In the genomic region with DNA sequence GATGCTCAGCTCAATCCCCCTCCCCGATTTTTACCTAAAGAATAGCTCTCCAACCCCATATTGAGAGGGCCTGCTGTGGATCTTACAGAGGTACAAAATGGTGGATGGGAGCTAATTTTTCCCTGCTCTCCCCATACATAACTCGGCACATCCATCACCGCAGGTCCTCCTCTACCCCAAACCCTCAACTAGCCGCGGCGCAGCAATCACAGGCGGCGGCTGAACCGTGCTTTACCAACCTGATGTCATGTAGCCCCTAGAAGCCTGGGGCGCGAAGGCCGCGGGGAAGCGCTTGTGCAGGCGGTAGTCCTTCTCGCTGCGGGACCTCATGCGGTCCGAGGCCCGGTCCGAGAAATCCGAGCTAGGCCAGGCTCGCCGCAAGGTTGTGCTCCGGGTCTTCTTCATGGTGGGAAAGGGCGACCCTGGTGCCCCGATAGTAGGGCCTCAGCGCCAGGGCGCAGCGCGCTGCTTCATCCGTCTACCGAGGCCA, we compare ENCODE assay signal across 7 mouse cellular contexts.
A peak's percentile ranks its signal among the peaks of the same experiment; 100 is the strongest.
DNase-seq lines count a peak whose midpoint lies in the region; ATAC-seq and TF ChIP-seq lines count a peak whose summit lies in the region.

No protein-coding gene starts in this region.

- no peak for TF ChIP-seq CTCF in left cerebral cortex, adult 2 months (IDR thresholded peaks at IDR 0.05)
- no peak for TF ChIP-seq CTCF in testis, adult 2 months (IDR thresholded peaks at IDR 0.05; ENCODE audit: control insufficient read depth, insufficient read depth, insufficient replicate concordance, low read depth, low read length)

- intact Hi-C loops in left cerebral cortex, adult 2 months (cut with DNase I), result loop anchor here (1.0 to 5.0 kb wide), 8 partner anchors 19 to 545 kb away; no protein-coding TSS in a partner anchor

- WGBS in embryonic facial prominence, embryonic 11.5 days, result 0% methylated on average over 33 of the region's 33 CpGs
- WGBS in heart, embryonic 15.5 days, result under 1% methylated on average over 33 of the region's 33 CpGs
- under 1% methylated on average over 33 of the region's 33 CpGs for WGBS in midbrain, embryonic 11.5 days

- peak; percentile 40 for ATAC-seq in embryonic facial prominence, embryonic 11.5 days (replicated peaks; ENCODE audit: insufficient number of reproducible peaks, low FRiP score, low TSS enrichment, low read depth)
- peak; percentile 44 for ATAC-seq in heart, embryonic 15.5 days (replicated peaks; ENCODE audit: insufficient number of reproducible peaks, insufficient read depth, low FRiP score, low read depth)
- ATAC-seq in midbrain, embryonic 11.5 days (ENCODE audit: low FRiP score), result peak; percentile 18

- H3K4me1 ChIP-seq in embryonic facial prominence, embryonic 11.5 days (ENCODE audit: control insufficient read depth, insufficient read depth, low read length), result no peaks in the 10 kb centered on the region
- H3K4me1 ChIP-seq in heart, embryonic 15.5 days (replicated peaks), result peaks cover 21% of the 10 kb centered on the region
- H3K4me1 ChIP-seq in midbrain, embryonic 11.5 days (ENCODE audit: control insufficient read depth, insufficient read depth, low read length), result peaks cover 36% of the 10 kb centered on the region
- H3K4me1 ChIP-seq in testis, adult 2 months (ENCODE audit: control insufficient read depth, insufficient read depth, low read length), result peaks cover 16% of the 10 kb centered on the region

- DNase-seq in MN1 (ENCODE audit: low spot score), result peak; percentile 58
- DNase-seq in adrenal gland, adult 2 months, result peak; percentile 56
- DNase-seq in embryonic facial prominence, embryonic 11.5 days (ENCODE audit: low spot score), result peak; percentile 66
- DNase-seq in left cerebral cortex, adult 2 months (ENCODE audit: extremely low spot score in 1 of 2, low spot score in 2 of 2), result peak; percentile 41 to 48
- peak; percentile 97 for DNase-seq in midbrain, embryonic 11.5 days (ENCODE audit: low spot score, missing footprints)

- H3K9ac ChIP-seq in embryonic facial prominence, embryonic 11.5 days (replicated peaks; ENCODE audit: low read length), result peak overlapping the region; percentile 95
- peak overlapping the region; percentile 80 for H3K9ac ChIP-seq in heart, embryonic 15.5 days
- peak overlapping the region; percentile 91 for H3K9ac ChIP-seq in midbrain, embryonic 11.5 days (ENCODE audit: low read length)

- no peak for TF ChIP-seq POLR2A in testis, adult 2 months (IDR thresholded peaks at IDR 0.05; ENCODE audit: control insufficient read depth, low read depth, low read length)

- no peaks in the 10 kb centered on the region for H3K36me3 ChIP-seq in embryonic facial prominence, embryonic 11.5 days (replicated peaks; ENCODE audit: control insufficient read depth, insufficient read depth, low read depth, low read length)
- no peaks in the 10 kb centered on the region for H3K36me3 ChIP-seq in heart, embryonic 15.5 days
- H3K36me3 ChIP-seq in midbrain, embryonic 11.5 days (ENCODE audit: control insufficient read depth, insufficient read depth, low read length), result no peaks in the 10 kb centered on the region
- no peaks in the 10 kb centered on the region for H3K36me3 ChIP-seq in testis, adult 2 months (ENCODE audit: control insufficient read depth, insufficient read depth, low read length)

- no peaks in the 10 kb centered on the region for H3K9me3 ChIP-seq in embryonic facial prominence, embryonic 11.5 days (replicated peaks; ENCODE audit: control insufficient read depth, low read length)
- no peaks in the 10 kb centered on the region for H3K9me3 ChIP-seq in heart, embryonic 15.5 days (replicated peaks)
- no peaks in the 10 kb centered on the region for H3K9me3 ChIP-seq in midbrain, embryonic 11.5 days (ENCODE audit: control insufficient read depth, low read length)

- H3K27me3 ChIP-seq in embryonic facial prominence, embryonic 11.5 days (ENCODE audit: control insufficient read depth, insufficient read depth, low read length), result no peaks in the 10 kb centered on the region
- no peaks in the 10 kb centered on the region for H3K27me3 ChIP-seq in heart, embryonic 15.5 days
- no peaks in the 10 kb centered on the region for H3K27me3 ChIP-seq in midbrain, embryonic 11.5 days (ENCODE audit: control insufficient read depth, insufficient read depth, low read length)
- H3K27me3 ChIP-seq in testis, adult 2 months (ENCODE audit: control insufficient read depth, insufficient read depth, low read length), result no peaks in the 10 kb centered on the region

- H3K4me2 ChIP-seq in embryonic facial prominence, embryonic 11.5 days (ENCODE audit: low read depth, low read length), result peak overlapping the region; percentile 87
- H3K4me2 ChIP-seq in heart, embryonic 15.5 days, result peak overlapping the region; percentile 90
- H3K4me2 ChIP-seq in midbrain, embryonic 11.5 days, result peak overlapping the region; percentile 91

- peak overlapping the region; percentile 72 for H3K27ac ChIP-seq in embryonic facial prominence, embryonic 11.5 days (replicated peaks; ENCODE audit: low read depth, low read length)
- peak overlapping the region; percentile 81 for H3K27ac ChIP-seq in heart, embryonic 15.5 days
- H3K27ac ChIP-seq in left cerebral cortex, adult 2 months, result peak overlapping the region; percentile 99
- peak overlapping the region; percentile 98 for H3K27ac ChIP-seq in midbrain, embryonic 11.5 days (ENCODE audit: low read depth, low read length)
- no peak overlapping the region for H3K27ac ChIP-seq in testis, adult 2 months (ENCODE audit: control insufficient read depth, insufficient read depth, low read depth, low read length)

- H3K4me3 ChIP-seq in embryonic facial prominence, embryonic 11.5 days (ENCODE audit: low read depth, low read length), result peak overlapping the region; percentile 84
- peak overlapping the region; percentile 80 for H3K4me3 ChIP-seq in heart, embryonic 15.5 days
- H3K4me3 ChIP-seq in left cerebral cortex, adult 2 months, result peak overlapping the region; percentile 85
- peak overlapping the region; percentile 94 for H3K4me3 ChIP-seq in midbrain, embryonic 11.5 days (ENCODE audit: low read depth, low read length)
- peak overlapping the region; percentile 71 for H3K4me3 ChIP-seq in testis, adult 2 months (ENCODE audit: control insufficient read depth, low read depth, low read length)

Comparison
In these comparisons a context has a peak if more than half of its experiments do, and no peak if none do; other contexts are left out.
1. DNase-seq: peak in every context shown above with its lines; median percentile 97 in midbrain, embryonic 11.5 days; 66 in embryonic facial prominence, embryonic 11.5 days; 58 in MN1; 56 in adrenal gland, adult 2 months; 44 in left cerebral cortex, adult 2 months.